Mouse (Mus musculus): ENCODE data around the gene Pfkp.

GRCm38 (mm10) chr13:6625942-6626341 is 22.6 kb downstream of the Pfkp start:
- no peak for TF ChIP-seq POLR2A (IDR thresholded peaks at IDR 0.05; ENCODE audit: insufficient read depth, low read depth, low read length)
- no peak for TF ChIP-seq CTCF (IDR thresholded peaks at IDR 0.05; ENCODE audit: insufficient read depth, low read depth, low read length)

Measured in olfactory bulb, adult 2 months (tissue).